Mouse (Mus musculus) embryonic facial prominence, embryonic 12.5 days (tissue): ENCODE measurements around the gene Cyb561d2. TPM values are rescaled to one million over a fixed set of nuclear protein-coding genes. Genes with fewer than 3 reads are reported as not detected.
"Not testable (repeated sequence)": the region's sequence is repeated elsewhere in the genome, so short reads cannot be mapped to it uniquely, and the experiment has no call there.

Source experiments
- ATAC-seq: fragments of 200-750 bp; cut with Nextera tagmentation; 2 replicates; pipeline ENCODE4 v1.8.0; 2017; ENCODE audit not compliant: insufficient number of reproducible peaks, insufficient read depth, low FRiP score, low TSS enrichment
- H3K27ac ChIP-seq: fragments of 300-500 bp; sonication (generic); 2 replicates; pipeline ENCODE4 v1.5.1; 2016; ENCODE audit warnings: mild to moderate bottlenecking
- H3K27me3 ChIP-seq: fragments of 300-500 bp; sonication (generic); 2 replicates; pipeline ENCODE4 v1.6.1; 2016; ENCODE audit warnings: mild to moderate bottlenecking, moderate library complexity
- H3K36me3 ChIP-seq: fragments of 300-500 bp; sonication (generic); 2 replicates; pipeline ENCODE4 v1.6.1; 2016; ENCODE audit warnings: mild to moderate bottlenecking
- H3K4me1 ChIP-seq: fragments of 300-500 bp; sonication (generic); 2 replicates; pipeline ENCODE4 v1.6.1; 2016
- H3K4me2 ChIP-seq: fragments of 300-500 bp; sonication (generic); replicated peaks from 2 replicates; pipeline ENCODE4 v1.6.1; 2016; ENCODE audit warnings: mild to moderate bottlenecking, moderate library complexity
- H3K4me3 ChIP-seq: fragments of 300-500 bp; sonication (generic); 2 replicates; pipeline ENCODE4 v1.5.1; 2016; ENCODE audit warnings: mild to moderate bottlenecking
- H3K9ac ChIP-seq: fragments of 300-500 bp; sonication (generic); 2 replicates; pipeline ENCODE4 v1.6.1; 2016; ENCODE audit warnings: mild to moderate bottlenecking, moderate library complexity
- H3K9me3 ChIP-seq: fragments of 300-500 bp; sonication (generic); 2 replicates; pipeline ENCODE4 v1.6.1; 2016; ENCODE audit warnings: mild to moderate bottlenecking, moderate library complexity
- WGBS: fragments of 180-500 bp; shearing (Covaris S2); methylation state at CpG from one replicate; pipeline ENCODE4 v1.1.7; 2016; 5-methylcytosine and 5-hydroxymethylcytosine counted together
- polyA plus RNA-seq: library from polyadenylated mRNA; unstranded; fragments of >200 nt; fragmentation: Nextera tagmentation; extraction: Ambion mirVana; gene quantifications from 2 replicates; pipeline ENCODE4 v1.2.1, GENCODE M21; 2016

Cyb561d2 gene
- polyA plus RNA-seq, 1 experiment from 2014 or later: 17.7 TPM

DNA sequence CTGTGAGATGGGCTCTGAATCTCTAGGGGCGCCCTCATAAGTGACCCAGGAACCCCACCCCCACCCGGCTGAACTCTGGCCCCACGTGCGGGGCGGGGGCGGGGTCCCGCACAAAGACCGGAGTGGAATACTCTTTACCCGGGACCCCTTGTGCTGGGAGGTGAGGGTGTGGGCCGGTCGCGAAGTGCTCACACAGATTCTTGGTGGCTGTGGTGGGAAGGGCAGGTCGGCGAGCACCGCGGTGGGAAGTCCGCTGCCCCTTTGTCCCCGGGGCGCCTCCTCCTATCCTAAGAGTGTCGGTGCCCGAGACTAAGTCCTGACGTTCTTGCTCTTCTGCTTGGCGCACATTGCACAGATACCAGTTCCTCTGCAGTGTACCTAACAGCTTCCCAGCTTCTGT lies 27.3 kb upstream of the Cyb561d2 start:
- H3K9me3 ChIP-seq: no peaks in the 10 kb centered on the region
- peak overlapping the region; percentile 84 for H3K9ac ChIP-seq
- WGBS: 0% methylated on average over 23 of the region's 23 CpGs
- H3K36me3 ChIP-seq: peaks cover 50% of the 10 kb centered on the region
- peak overlapping the region; percentile 86 for H3K4me2 ChIP-seq
- peak; percentile 1; the same call in 1 of the 2 replicates for ATAC-seq
- H3K4me3 ChIP-seq: peak overlapping the region; percentile 89
- H3K4me1 ChIP-seq: peaks cover 33% of the 10 kb centered on the region
- H3K27ac ChIP-seq: peak overlapping the region; percentile 88
- no peaks in the 10 kb centered on the region for H3K27me3 ChIP-seq

DNA sequence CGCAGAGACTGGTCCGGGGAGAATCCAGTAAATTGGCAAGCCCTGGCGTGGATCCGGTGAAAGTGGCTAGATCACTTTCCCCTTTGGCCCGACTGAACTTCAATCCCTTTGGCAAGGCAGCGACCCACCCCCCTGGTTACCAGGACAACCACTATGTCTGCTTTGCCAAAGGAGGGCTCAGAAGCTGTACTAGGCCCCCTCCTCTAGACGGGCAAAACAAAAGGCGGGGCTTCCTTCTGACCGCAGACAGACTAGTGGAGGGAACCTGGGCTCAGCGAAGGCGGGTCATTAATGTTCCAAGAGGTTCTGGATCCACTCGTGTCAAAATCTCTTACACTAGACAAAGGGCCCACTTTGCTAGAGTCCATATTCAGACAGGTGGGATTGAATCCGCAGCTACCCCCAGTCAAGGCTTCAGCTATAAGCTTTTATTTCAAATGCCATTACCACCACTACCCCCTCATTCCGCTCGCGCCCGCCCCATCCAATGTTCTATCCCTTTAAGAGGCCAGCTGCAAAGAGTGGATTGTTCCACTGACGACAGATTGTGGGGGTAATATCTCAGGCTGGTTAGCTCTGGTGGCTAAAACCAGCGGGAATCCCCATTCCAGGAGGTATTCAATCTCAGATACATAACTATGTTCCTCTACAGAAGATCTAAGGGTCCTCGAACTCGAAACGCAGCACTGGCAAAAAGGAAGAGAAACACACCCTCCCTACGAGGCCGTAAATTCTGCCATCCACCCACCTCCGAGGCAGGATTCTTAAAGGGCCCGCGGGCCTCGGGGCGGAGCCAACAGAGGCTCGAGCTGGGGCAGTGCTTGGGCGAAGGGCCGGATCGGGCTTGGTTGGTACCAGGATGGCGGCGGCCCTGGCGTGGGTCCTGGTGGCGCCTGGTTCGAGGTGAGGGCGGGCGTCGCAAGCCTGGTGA lies 26.6 kb upstream of the Cyb561d2 start:
- Histone ChIP-seq H3K4me1 (peaks cover 40% of the 10 kb centered on the region), H3K4me2 (peak overlapping the region; percentile 86), H3K4me3 (peak overlapping the region; percentile 89), H3K27ac (peak overlapping the region; percentile 88), H3K36me3 (peaks cover 46% of the 10 kb centered on the region), H3K27me3 (no peaks in the 10 kb centered on the region), H3K9me3 (no peaks in the 10 kb centered on the region), H3K9ac (peak overlapping the region; percentile 84)
- under 1% methylated on average over 41 of the region's 41 CpGs for WGBS
- ATAC-seq: peak; percentile 83

DNA sequence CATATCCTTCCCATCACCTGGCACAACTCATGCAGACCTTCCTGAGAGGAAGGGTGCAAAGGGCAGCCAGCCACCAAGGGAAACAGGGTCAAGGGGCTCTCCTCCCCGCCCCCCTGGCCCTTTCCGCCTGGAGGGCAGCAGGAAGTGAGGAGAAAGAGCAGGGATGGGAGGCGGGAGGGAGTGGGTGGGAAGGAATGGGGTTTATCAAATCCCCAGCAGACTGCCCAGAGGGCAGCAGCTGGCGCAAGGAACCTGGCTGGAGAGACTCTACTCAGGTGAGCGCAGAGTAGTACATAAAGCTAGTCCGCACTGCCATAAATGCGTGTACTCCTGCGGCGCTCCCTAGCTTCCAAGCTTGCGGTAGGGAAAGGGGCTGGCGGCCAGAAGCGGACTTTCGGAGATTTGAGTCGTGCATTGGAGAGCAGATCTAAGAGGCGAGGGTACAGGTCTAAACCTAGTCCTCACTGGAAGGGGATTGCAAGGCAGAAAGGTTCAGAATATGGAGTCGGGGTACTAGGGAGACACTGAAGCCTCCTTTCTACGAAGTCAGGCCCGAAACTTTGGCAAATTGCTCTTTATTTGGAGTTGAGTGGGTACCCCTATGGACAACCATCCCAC lies 25.8 kb upstream of the Cyb561d2 start, which contains the start of gene Hyal2:
Gene Hyal2, plus strand, starts transcription at position 244 of the 618 bp plus-strand sequence.
- peak within 1 kb of the TSS; percentile 89 for H3K4me3 ChIP-seq
- no peaks in the 10 kb centered on the region for H3K27me3 ChIP-seq
- H3K27ac ChIP-seq: peak within 1 kb of the TSS; percentile 88
- H3K9ac ChIP-seq: peak within 1 kb of the TSS; percentile 84
- no peaks in the 10 kb centered on the region for H3K9me3 ChIP-seq
- WGBS: 7% methylated on average over 18 of the region's 18 CpGs
- H3K36me3 ChIP-seq: peaks cover 38% of the 10 kb centered on the region
- no peak for ATAC-seq
- peaks cover 42% of the 10 kb centered on the region for H3K4me1 ChIP-seq
- H3K4me2 ChIP-seq: peak within 1 kb of the TSS; percentile 86

DNA sequence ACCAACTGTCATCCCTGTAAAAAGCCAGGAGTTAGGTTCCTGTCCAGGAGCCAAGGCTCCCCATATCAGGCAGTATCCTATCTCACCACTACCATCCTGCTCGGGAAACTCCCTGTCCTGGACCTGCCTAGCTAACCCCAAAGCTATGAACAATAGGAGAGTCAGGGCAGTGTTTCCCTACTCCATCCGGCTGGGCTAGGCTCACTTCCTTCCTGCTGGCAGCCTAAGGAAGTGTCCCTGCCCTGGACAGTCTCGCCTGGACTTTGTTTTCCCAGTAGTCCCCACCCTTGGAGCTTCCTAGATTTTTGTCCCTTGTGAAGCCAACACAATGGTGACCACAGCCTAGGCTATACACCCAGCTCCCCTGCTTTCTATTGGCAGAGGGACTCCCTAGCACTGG lies 24.9 kb upstream of the Cyb561d2 start:
- Histone ChIP-seq H3K4me2 (0 out of 2 replicates have a peak overlapping the region, but pooled peaks have one; percentile 86), H3K36me3 (peaks cover 33% of the 10 kb centered on the region), H3K4me3 (no peak overlapping the region), H3K9ac (no peak overlapping the region), H3K27me3 (no peaks in the 10 kb centered on the region), H3K27ac (peak overlapping the region; percentile 64; the same call in 1 of the 2 replicates), H3K9me3 (no peaks in the 10 kb centered on the region), H3K4me1 (peaks cover 47% of the 10 kb centered on the region)
- no peak for ATAC-seq
- WGBS: 57% methylated on average over 3 of the region's 3 CpGs

DNA sequence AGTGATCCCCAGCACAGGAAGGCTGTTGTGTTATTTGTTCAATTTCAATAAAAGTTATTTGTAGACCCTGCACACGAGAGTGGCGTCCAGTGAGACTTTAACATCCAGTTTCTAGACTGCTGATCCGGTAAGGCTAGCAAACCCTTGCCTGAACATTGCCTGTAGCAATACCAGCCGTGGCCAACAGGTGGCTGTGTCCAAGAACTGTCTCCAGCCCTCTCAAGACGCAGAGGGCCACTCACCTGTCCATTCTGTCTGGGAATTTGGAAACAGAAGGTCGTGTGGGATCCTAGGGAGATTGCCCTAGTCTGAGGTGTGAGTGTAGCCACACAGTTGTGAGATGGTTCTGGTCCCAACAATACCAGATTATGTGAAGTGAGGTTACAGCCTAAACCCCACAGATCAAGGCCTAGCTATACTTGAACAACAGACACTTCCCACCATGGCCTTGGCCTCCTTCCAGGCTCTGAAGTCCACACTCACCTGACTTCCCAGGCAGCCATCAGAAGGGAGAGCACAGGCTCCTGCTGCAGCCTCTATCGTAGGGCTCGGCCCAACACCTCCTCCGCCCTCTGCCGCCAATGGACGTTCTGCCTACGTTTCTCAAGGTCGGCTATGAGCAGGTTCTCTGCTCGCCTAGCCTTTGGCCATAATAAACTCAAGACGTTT lies 24.2 kb upstream of the Cyb561d2 start:
- Histone ChIP-seq H3K4me3 (no peak overlapping the region), H3K27ac (peak overlapping the region; percentile 64), H3K4me1 (peaks cover 42% of the 10 kb centered on the region), H3K9me3 (no peaks in the 10 kb centered on the region), H3K4me2 (no peak overlapping the region), H3K36me3 (peaks cover 33% of the 10 kb centered on the region), H3K27me3 (no peaks in the 10 kb centered on the region), H3K9ac (0 out of 2 replicates have a peak overlapping the region, but pooled peaks have one; percentile 3)
- 59% methylated on average over 15 of the region's 15 CpGs for WGBS
- no peak for ATAC-seq

DNA sequence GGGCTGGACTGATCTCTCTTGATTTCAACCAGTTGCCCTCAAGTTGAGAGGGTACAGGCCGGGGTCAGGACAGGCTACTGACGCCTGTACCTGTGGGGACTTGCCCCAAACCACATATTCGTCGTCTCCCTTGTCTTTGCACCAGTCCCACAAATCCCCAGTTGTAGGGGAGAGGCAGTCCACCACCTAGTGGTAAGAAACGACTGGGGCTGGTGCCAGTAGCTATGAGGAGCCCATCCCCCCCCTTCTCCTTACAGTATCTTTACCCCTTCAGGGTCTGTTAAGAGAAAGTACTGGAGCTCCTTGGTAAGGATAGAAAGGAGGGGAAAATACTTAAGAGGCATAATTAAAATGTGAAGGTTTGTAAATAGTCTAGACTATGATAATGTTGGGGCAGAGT lies 23.6 kb upstream of the Cyb561d2 start:
- H3K9me3 ChIP-seq, H3K9ac ChIP-seq, H3K4me3 ChIP-seq, H3K4me2 ChIP-seq, H3K27me3 ChIP-seq, ATAC-seq: not testable (repeated sequence)
- peak overlapping the region; percentile 64; the same call in 1 of the 2 replicates for H3K27ac ChIP-seq
- peaks cover 35% of the 10 kb centered on the region for H3K4me1 ChIP-seq
- WGBS: 43% methylated on average over 5 of the region's 5 CpGs
- peaks cover 33% of the 10 kb centered on the region for H3K36me3 ChIP-seq

DNA sequence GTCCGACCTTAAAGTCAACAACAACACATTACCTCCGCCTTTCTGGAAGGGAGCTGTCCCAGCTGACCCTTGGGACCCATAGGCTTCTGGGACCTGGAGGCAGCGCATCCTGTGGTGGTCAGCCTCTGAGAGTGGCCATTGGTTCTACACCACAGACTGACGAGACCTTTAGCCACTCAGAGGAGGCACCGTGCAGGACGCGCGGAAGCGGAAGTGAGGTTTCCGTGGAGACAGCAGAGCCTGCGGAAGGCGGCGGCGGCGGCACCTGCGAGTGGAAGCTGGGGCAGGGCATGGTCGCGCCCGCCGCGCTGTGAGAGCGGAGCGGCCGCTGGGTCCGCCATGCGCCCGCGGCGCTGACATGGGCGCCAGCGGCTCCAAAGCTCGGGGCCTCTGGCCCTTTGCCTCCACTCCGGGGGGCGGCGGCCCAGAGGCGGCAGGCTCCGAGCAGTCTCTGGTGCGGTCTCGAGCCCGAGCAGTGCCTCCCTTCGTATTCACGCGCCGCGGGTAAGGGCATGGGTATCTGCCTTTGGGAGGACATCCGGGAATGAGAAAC lies 21.1 kb upstream of the Cyb561d2 start, which contains the start of gene Tusc2:
Gene Tusc2, plus strand, starts transcription at position 227 of the 553 bp plus-strand sequence.
- Histone ChIP-seq H3K27ac (peak within 1 kb of the TSS; percentile 64), H3K9ac (peak within 1 kb of the TSS; percentile 70), H3K36me3 (peaks cover 54% of the 10 kb centered on the region), H3K4me3 (peak within 1 kb of the TSS; percentile 80), H3K4me1 (peaks cover 25% of the 10 kb centered on the region), H3K9me3 (no peaks in the 10 kb centered on the region), H3K4me2 (peak within 1 kb of the TSS; percentile 80), H3K27me3 (no peaks in the 10 kb centered on the region)
- whole genome bisulfite sequencing: 1% methylated on average over 46 of the region's 46 CpGs
- peak; percentile 91 for ATAC-seq

DNA sequence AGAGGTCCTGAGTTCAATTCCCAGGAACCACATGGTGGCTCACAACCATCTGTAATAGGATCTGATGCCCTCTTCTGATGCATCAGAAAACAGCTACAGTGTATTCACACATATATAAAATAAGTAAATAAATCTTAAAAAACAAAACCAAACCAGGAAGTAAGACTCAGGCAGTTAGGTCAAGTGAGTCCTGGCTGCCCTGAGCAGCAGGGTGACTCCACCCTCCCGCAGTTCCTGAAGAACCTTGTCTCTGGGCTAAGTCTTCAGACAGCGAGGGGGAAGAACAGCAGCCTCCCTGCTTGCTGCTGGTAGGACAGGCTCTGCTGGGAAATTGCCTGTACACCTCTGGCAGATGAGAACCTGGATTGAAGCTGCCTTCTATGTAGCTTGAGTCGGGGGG lies 14.4 kb upstream of the Cyb561d2 start:
- H3K4me2 ChIP-seq: peak overlapping the region; percentile 83
- H3K4me3 ChIP-seq: peak overlapping the region; percentile 78
- H3K36me3 ChIP-seq: peaks cover 51% of the 10 kb centered on the region
- H3K27me3 ChIP-seq: no peaks in the 10 kb centered on the region
- no peaks in the 10 kb centered on the region for H3K9me3 ChIP-seq
- 79% methylated on average over 3 of the region's 3 CpGs for WGBS
- no peak overlapping the region for H3K9ac ChIP-seq
- peak overlapping the region; percentile 43; the same call in 1 of the 2 replicates for H3K27ac ChIP-seq
- ATAC-seq: no peak
- H3K4me1 ChIP-seq: peaks cover 40% of the 10 kb centered on the region

DNA sequence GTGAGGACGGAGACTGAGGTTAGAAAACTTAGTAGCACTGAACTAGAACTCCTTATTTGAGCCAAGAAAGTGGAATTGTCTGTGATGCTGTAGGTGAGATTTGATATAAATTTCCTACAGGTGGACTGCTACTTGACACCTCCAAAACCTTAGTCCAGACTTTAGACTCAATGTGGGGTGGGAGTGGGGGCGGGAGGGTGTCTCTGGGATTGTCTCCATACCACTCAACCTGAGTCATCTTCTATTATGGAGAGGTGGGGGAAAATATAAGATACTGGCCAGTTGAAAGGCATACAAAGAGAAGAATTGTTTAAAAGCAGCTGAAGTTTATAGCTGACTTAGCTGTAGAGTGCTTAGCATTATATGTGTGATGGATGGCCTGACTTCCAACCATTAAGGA lies 13.7 kb upstream of the Cyb561d2 start:
- Histone ChIP-seq H3K9ac (peak overlapping the region; percentile 79), H3K4me2 (peak overlapping the region; percentile 83), H3K27me3 (peaks cover 2% of the 10 kb centered on the region; the same call in 1 of the 2 replicates), H3K36me3 (peaks cover 45% of the 10 kb centered on the region), H3K4me3 (peak overlapping the region; percentile 78), H3K9me3 (no peaks in the 10 kb centered on the region), H3K4me1 (peaks cover 46% of the 10 kb centered on the region), H3K27ac (peak overlapping the region; percentile 94)
- no peak for ATAC-seq
- WGBS: 41% methylated on average over 2 of the region's 2 CpGs

DNA sequence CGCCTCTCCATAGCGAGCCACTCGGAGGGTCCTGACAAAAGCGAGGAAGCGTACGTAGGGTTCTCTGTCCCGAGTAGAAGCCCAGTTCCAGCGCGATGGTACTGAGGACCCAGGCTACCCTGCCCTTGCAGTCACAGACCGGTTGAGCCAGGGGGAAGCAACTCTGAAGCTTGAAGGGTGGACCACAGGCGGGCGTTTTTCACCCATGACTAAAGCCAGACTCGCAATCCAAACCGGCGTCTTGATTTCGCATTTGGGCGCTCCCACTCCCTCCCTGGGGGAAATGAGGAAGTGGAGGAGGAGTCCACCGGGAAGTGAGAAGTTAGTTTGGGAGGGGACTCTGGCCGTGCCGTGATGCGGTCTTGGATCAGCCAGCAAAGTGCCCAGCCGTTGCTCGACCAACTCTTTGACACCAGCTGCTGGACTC lies 13.1 kb upstream of the Cyb561d2 start:
- ATAC-seq: peak; percentile 9
- Histone ChIP-seq H3K4me3 (peak overlapping the region; percentile 78), H3K9me3 (no peaks in the 10 kb centered on the region), H3K27ac (peak overlapping the region; percentile 94), H3K27me3 (peaks cover 8% of the 10 kb centered on the region; the same call in 1 of the 2 replicates), H3K9ac (peak overlapping the region; percentile 79), H3K36me3 (peaks cover 38% of the 10 kb centered on the region), H3K4me2 (peak overlapping the region; percentile 83), H3K4me1 (peaks cover 49% of the 10 kb centered on the region)
- WGBS: under 1% methylated on average over 23 of the region's 23 CpGs
